Mouse (Mus musculus): ENCODE data around the gene Nme3. TPM values are rescaled to one million over a fixed set of nuclear protein-coding genes. Genes with fewer than 3 reads are reported as not detected.

The Nme3 gene
- total RNA-seq (2022), result 10 to 100 TPM; 43.5 to 59.7 (median 55.1) TPM

GRCm38 (mm10) chr17:24896241-24896992 lies at the start of gene Nme3:
TSS of gene Nme3 (plus strand) at chr17:24896500.
- DNase-seq (ENCODE audit: low spot score in 2 of 2), result peak; percentile 66 to 75

DNA sequence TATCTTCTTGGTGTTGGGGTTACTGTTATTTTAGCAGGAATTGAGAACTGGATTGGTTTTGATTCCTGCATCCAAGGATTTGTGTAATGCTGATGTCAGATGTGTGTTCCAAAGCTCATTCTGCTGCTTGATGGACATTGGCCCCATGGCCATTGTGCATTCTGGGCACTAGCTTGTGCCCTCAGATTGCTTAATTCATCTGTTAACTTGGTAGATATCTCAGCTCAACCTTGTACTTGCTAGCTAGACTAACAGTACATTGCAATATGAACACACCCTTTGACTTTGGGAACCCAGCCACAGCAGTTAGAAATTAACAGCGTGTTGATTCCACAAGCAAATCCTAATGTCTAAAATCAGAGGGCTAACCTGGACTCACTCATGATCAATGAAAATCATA lies 48.9 kb upstream of the Nme3 start:
- no peak for DNase-seq (ENCODE audit: low spot score in 2 of 2)

GRCm38 (mm10) chr17:24848600-24849031 lies 47.7 kb upstream of the Nme3 start:
- no peak for DNase-seq (ENCODE audit: low spot score in 2 of 2)

GRCm38 (mm10) chr17:24849733-24850064 lies 46.6 kb upstream of the Nme3 start:
- no peak for DNase-seq (ENCODE audit: low spot score in 2 of 2)

- peak; percentile 94 to 97 for DNase-seq (ENCODE audit: low spot score in 2 of 2)
Measured at GRCm38 (mm10) chr17:24850065-24850772, 46.1 kb upstream of the Nme3 start, which contains the start of gene Fahd1. TSS of gene Fahd1 (minus strand) at chr17:24850364.

GRCm38 (mm10) chr17:24850773-24851127 lies 45.5 kb upstream of the Nme3 start:
- no peak for DNase-seq (ENCODE audit: low spot score in 2 of 2)

GRCm38 (mm10) chr17:24851381-24852125 lies 44.7 kb upstream of the Nme3 start:
- no peak for DNase-seq (ENCODE audit: low spot score in 2 of 2)

GRCm38 (mm10) chr17:24855838-24856464 lies 40.3 kb upstream of the Nme3 start:
- no peak for DNase-seq (ENCODE audit: low spot score in 2 of 2)

GRCm38 (mm10) chr17:24856589-24856988 lies 39.7 kb upstream of the Nme3 start:
- no peak for DNase-seq (ENCODE audit: low spot score in 2 of 2)

DNA sequence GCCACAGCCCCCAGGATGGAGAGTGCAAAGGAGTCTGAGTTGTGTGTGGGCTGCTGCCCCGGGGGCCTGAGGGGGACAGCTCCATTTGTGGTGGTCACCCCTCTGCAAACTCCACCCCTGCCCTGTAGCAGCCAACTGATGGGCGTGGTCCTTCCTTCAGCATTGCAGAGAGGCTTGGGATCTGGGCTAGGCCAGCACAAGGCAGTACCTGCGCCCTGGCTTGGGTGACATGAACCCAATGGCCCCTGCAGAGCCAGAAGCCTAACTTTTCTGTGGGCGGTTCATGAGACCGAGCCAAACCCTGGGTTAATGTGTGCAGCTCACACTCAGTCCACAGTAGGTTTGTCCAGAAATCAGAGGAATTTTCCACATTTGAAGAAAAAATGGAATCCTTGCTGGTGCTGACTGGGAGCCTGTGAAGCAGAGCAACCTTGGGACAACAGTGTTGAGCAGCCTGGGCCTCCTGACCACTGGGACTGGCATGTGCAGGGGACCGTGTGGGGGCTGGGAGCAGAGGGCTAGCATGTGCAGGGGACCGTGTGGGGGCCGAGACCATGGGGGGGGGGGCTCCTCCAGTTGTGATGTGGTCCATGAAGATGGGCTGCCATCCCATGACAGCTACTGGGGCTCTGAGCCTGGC lies 38.3 kb upstream of the Nme3 start:
- no peak for DNase-seq (ENCODE audit: low spot score in 2 of 2)

GRCm38 (mm10) chr17:24858967-24859366 lies 37.3 kb upstream of the Nme3 start:
- DNase-seq (ENCODE audit: low spot score in 2 of 2), result no peak

DNA sequence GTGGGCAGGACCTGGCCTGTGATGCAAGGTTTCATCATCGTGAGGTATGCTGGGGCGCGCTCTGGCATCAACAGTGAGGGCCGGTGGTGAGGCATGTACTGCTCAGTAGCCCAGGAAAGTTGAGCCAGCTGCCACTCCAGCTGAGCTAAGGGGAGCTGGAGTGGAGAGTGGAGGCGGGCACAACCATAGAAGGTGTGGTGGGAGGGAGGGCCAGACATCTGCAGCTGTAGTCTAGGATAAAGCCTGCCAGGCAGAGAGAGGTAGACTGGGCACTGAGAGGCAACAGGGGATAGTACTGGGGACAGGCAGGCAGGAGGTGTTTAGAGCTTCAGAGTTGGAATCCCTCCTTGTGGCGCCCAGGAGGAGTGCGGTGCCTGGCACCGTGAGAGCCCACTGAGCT lies 36.2 kb upstream of the Nme3 start:
- no peak for DNase-seq (ENCODE audit: low spot score in 2 of 2)

- no peak for DNase-seq (ENCODE audit: low spot score in 2 of 2)
Measured at GRCm38 (mm10) chr17:24861785-24862184, 34.5 kb upstream of the Nme3 start.

GRCm38 (mm10) chr17:24865776-24866175 lies 30.5 kb upstream of the Nme3 start, which contains the start of gene Igfals:
TSS of gene Igfals (plus strand) at chr17:24865997.
- DNase-seq (ENCODE audit: low spot score in 2 of 2), result no peak

DNA sequence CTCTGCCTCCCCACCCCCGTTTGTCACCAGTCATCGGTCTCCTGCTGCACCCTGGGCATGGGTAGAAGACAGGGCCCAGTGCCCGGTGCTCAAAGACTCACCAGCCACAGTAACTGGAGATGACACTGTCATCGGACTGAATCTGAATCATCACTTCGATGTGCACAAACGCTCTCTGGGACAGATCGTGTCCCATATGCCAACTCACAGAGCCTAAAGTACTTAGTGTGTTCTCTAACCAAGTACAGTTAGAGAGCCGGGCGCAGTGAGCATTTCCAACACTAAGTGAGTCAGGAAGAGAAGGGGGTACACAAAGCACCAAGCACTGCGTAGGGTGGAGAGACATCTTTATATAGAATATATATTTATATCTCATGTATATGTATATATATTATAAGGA lies 28.4 kb upstream of the Nme3 start:
- no peak for DNase-seq (ENCODE audit: low spot score in 2 of 2)

GRCm38 (mm10) chr17:24873695-24874404 lies 22.4 kb upstream of the Nme3 start:
- DNase-seq (ENCODE audit: low spot score in 2 of 2), result no peak

- no peak for DNase-seq (ENCODE audit: low spot score in 2 of 2)
Measured at GRCm38 (mm10) chr17:24874405-24874745, 21.9 kb upstream of the Nme3 start.

- no peak for DNase-seq (ENCODE audit: low spot score in 2 of 2)
Measured at GRCm38 (mm10) chr17:24874989-24875388, 21.3 kb upstream of the Nme3 start.

DNA sequence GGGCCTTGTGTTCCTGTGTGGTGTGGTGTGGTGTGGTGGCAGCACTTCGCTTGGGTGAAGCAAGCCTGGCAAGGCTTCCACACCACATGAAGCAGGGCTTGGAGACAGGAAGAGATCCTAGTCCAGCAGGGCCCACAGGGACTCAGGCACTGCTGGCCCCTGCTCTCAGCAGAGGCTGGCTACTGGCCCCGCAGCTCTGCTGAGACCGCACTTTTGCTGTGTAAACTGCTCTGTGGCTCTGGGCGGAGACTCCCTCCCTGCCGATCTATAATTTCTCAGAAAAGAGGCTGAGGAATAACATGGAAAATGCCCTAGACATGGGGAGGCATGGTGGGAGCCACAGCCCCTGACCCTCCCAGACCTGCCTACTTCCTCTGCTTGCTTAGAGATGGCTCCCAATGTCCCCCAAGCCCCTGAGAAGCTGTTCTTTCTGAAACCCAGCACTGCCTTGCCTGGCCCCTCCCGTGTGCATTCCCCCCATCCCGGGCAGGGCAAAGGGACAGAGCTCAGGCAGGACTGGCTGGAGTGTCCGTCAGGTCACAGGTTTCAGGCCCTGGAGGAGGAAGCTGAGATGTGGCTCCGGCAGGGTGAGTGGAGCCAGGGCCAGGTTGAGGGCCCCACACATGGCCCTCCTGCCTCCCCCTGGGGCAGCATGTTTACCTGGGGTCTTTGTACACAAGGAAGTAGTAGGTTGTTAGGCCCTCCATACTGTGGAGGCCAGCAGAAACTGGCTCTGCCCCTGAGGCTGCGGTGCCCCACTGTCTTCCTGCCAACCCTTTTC lies 18.8 kb upstream of the Nme3 start:
- no peak for DNase-seq (ENCODE audit: low spot score in 2 of 2)

DNA sequence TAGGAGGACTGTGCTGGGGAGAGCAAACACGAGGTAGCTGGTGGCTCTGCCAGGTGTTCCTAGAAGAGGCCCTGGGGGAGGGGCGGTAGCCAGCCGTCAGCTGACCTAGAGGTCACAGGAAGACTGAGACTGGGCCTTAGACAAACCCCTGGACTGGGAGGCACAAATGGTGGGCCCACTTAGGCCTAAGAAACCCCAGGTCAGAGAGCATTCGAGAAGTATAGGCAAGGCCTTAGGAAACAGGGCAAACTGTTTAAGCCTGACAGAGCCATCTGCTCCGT lies 18.2 kb upstream of the Nme3 start:
- DNase-seq (ENCODE audit: low spot score in 2 of 2), result no peak

Measured in left cerebral cortex, adult 8-10 months (tissue).